Mouse (Mus musculus): Measurements from ENCODE around the gene Tmem184c.

DNA sequence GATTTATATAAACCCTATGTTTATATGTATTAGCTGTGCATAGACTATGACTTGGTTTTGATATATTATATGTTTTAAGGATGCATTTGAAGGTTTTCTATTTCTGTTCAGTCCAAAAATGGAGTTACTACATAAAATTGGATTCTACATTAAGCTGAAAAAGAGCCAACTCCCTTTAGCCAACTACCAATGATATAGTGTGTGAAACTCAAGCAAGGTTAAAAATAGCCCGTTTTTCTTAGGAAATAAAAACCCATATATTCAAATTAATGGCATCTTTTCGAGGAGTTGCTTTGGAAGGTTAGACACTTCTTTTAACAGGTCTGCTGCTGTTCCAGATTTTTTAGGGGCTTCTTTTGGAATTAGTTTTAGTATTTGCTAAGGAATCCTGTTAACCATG, 22.7 kb upstream of the Tmem184c start:
- TF ChIP-seq CTCF (IDR thresholded peaks at IDR 0.05; ENCODE audit: low read depth) (no peak), EP300 (IDR thresholded peaks at IDR 0.05; ENCODE audit: low read depth) (no peak)
